Mouse (Mus musculus) thymus, postnatal 36 days (tissue): Measurements from ENCODE around the gene Zdhhc1.

Experiments used
- DNase-seq, 2 experiments: peaks; one replicate each; pipeline ENCODE4 v3.0.0; 2022; ENCODE audit warnings: mixed read lengths in 2 of 2

Gene Zdhhc1

DNA sequence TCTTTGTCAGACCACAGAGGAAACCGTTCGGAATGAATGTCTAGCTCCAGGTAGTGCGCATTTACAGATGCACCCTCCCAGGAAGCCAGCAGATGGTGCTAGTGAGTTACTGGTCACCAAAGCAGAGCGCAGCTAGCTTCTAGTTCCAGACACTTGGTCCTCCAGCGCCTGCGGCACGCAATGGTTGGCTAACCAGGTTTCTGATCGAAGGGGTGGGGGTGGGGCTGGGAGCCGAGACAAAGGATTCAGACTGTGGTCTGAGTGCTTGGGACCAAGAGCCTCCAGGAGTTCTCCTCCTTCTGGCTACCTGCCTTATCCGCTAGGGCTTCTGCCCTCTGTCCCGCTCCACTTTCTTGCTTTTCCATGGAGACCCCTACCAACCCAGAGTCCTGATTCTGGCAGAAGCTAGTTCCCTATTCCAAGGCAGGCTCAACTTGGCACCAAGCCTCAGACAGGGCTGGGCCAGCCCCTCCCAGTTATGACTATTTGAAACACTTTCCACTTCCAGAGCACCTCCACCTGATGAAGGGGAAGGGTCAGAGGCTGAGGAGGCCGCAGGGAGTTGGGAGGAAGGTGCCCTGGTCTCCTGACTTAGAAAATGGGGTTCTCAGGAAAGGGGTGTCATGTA lies 19.4 kb upstream of the Zdhhc1 start:
- DNase-seq, result peak; percentile 60 to 66

DNA sequence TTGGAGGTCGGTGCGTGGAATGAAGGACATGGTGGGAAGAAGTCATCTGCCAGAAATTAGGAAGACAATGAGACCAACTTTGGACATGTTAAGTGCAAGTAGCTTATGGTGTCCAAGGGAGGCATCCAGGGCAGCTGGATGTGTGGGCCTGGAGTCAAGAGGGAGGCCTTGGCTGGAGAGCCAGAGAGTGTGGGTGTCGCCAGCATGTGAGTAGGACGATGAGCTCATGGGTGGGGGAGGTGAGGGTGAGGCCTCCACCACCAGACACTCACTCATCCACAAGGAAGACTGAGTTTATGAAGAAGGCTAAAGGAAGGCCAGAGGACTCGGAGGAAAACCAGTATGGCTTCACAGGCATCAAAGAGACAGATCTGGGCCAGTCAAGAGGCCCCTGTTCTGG lies 18.0 kb upstream of the Zdhhc1 start:
- DNase-seq, result no peak

DNA sequence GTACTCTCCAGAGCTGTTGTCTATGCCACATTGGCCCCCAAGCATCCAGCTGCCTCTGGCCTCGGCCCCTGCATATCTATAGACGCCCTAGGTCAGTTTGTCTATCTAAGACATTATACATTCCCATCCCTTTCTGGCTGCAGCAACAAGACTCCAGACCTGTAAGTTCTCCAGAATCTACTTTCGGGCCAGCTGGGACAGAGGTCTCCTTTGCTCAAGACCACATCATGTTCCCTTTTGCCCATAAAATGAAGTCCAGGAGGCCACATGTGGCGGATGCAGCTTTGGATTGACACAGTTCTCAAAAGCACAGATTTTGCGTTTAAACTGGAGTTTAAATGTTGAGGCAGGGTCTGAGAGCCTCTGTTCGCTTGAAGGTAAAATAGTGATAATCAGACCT lies 17.5 kb upstream of the Zdhhc1 start:
- DNase-seq, result no peak

DNA sequence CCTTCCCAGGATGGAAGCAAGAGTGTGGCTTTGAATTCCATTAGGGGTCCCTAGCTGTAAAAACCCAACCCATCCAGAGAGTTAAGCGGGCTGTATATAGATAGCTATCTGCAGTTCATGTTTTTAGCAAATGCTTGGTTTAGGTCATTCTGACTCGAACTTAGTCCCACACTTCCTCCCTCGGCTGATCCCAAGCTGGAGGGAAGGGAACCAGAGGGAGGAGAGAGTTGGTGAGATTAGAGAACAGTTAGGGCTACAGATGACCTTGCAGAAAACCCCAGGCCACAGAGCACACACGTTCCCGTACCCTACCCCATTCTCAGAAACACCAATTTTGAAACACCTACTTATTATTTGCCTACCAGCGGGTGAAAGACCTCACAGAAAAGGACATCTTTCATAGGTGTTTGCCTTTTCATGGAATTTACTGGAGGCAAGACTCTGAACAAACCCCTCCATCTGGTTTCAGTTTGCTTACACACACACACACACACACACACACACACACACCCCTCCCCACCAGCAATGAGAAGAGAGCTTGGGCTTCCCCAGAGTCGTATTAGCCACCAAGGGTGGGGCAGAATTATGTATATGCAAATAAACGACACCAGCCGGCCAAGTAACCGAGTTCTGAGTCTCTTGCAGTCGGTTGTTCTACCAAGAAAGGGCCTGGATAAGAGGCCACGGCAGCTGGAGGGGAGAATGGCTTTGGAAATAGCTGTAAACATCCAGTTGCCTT lies 13.5 kb upstream of the Zdhhc1 start:
- no peak for DNase-seq

DNA sequence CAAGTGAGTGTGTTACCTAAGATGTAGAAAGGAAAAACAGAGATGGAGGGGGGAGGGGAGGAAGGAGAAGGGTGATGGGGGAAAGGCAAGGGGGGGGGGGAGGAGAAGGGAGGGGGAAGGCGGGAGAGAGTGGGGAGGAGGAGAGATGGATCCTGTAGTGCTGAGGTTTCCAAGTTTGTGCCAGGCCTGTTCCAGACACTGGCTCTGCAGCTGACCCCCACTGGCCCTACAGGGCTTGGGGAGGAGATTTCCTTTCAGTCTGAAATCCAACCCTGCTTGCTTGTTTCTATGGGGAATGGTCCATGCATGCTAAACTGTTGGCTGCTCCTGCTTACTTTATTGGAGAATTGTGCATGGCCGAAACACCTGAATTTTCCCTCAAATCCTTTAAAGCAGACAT lies 12.1 kb upstream of the Zdhhc1 start:
- DNase-seq, result no peak

DNA sequence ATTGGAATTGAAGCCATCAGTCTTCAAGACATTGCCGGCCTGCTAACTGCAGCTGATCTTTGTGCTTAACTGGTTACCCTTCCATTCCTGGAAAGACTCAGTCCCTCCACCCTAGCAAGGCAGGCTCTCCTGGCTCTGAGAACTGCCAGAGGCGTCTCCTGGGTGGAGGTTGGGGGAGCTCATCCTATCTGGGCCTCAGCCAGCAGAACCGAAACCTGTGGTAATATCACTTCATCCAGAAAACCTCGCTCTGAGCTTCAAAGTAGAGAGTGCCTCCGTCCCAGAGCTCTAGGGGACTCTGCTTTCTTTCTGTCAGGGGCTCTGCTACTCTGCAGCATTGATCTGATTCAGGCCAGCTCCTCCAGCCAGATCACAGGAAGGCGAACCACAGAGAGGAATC lies 10.3 kb upstream of the Zdhhc1 start:
- DNase-seq, result no peak

DNA sequence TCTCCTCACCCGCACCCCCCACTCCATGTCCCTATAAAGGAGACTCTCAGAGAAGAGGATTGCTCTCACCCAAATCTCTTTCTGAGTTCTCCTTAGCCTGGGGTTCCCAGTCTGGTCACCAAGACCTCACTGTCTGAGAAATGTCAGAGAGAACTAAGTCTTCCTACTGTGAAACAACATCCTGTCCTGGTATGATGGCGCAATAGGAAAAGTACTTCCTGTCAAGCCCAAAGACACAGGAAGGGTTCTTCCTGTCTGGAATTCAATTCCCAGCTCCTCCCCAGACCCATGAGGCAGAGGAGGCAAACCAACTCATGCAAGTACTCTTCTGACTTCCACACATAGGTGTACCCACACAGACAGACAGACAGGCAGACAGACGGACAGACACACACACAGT lies 7.9 kb upstream of the Zdhhc1 start:
- DNase-seq, result no peak

DNA sequence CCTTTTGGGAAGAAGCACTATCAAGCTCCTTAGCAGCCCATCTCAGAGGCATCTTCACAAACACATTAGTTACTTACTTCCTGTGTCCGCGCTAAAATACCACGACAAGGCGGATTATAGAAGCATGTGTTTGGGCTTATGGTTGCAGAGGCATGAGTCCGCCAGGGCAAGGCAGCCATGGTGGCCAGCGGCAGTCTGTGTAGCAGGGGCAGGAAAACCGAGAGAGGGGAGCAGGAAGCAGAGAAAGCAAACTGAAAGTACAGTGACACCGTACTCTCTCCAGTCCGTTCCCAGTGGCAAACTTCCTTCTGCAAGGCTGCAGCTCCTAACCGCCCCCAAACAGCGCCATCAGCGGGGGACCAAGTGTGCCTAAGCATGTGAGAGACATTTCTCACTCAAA lies 3.1 kb upstream of the Zdhhc1 start:
- no peak for DNase-seq

DNA sequence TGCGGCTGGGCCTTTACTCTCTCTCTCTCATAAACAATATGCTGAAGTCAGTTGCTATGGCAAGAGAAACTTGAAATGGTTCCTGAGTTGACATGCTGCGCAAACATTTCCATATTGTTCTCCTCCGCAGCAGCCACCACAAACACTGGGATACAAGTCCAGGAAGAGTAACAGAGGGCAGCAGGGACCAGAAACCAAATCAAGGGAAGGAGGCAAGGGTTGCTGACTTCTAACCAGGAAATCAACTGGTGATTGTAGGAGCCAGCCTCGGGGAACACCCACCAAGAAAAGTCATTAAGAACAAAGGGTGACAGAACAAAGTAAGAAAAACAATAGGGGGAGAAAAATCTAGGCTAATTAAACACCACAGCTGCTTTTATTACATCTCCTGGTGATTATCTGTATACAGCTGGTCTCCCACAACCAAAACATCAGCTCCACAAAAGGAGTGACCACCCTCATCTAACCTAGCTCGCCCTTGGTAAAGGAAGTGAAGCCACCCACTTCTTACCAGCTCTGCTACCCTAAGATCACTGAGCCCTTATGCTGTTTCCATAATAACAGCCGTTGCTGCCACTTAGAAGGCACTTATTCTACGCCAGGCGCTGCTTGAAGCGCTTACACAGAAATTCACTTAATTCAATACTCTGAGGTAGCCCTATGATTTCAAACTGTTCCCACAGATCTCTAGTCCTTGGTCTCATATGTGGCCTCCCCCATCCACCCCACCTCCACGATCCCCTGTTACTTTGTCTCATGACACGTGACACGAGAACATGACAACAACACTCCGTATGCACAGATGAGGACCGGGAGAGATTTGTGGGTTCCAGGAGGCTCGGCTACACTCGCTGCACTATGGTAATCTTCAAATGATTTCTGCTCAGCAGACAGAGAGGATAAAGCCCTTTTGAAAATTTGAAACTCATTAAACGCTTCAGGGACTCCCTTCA lies 1.1 kb downstream of the Zdhhc1 start:
- DNase-seq, result no peak

DNA sequence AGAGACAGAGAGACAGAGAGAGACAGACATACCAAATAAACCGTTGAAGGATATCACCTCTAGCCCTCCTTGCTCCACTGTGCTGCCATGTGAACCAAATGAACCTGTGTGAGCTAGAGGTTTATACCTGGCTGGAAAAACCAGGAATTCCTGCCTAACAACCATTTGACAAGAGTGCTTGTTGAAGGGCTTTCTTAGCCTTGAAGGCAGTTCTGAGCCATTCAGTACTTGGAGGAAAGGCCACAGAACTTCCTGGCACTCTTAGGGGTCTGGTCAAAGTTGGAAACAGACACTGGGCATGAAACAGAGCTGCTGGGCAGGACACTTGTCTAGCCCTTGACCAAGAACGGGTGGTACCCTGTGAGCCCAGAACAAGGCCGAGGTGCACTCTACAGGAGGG lies 2.1 kb downstream of the Zdhhc1 start:
- no peak for DNase-seq

DNA sequence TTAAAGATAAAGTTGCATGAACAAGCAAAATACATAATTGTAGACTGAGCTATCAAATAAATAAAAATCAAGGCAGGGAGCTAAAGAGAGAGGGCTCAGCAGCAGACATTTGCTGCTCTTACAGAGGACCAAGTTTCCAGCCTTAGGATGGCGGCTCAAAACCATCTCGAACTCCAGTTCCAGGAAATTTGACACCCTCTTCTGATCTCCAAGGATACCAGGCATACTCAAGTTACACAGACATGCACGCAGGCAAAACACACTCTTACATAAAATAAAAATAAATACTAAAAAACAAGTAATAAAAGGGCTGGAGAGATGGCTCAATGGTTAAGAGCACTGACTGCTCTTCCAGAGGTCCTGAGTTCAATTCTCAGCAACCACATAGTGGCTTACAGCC lies 3.2 kb downstream of the Zdhhc1 start:
- DNase-seq, result no peak

DNA sequence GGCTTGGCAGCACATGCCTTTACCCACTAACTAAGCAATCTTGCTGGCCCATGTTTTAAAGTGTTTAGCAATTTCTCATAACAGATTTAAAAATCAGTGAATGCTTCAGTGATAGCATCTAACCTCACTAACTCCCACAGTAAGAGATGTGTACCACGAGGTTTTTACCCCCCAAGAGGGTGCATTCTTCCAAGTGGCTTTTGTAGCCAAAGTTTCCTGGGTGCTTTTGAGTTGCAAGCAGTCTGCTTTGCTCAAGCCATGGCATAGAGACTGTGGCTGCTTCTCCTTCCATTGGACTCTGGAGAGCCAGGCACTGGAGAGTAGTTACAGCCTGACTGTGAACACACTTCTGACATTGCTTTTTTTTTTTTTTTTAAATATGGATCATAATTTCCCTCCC lies 7.4 kb downstream of the Zdhhc1 start:
- no peak for DNase-seq

DNA sequence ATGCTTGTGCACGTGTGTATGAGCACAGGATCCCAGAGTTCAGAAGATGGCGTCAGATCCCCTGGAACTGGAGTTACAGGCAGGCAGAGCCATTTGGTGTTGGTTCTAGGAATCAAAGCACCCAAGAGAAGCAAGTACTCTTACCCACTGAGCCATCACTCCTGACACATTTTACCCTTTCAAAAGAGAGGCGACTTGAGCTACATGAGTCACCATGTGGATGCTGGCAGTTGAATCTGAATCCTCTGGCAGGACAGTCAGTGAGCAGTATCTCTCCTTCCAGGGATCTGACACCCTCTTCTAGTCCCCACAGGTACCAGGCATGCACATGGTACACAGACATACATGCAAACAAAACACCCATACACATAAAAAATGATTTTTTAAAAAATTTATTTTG lies 8.6 kb downstream of the Zdhhc1 start:
- DNase-seq, result no peak

DNA sequence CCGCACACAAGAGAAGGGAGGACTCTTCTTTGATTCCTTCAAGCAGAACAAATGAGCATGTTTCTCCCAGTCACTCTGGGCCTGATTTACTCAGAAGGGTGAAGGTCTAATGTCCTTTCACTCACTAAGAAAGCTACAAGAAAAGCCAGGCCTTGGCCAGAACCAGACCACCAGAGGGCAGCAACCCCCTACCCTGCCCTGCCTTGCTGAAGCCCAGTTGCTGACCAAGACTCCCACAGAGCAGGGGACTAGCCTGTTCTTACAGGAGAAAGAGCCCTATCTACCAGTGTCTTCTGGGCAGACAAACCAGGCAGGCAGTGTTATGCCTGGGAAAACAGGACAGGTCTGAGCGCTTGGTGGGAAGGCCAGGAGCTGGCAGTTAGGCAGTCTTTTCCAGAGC lies 12.3 kb downstream of the Zdhhc1 start:
- peak; percentile 22 to 34 for DNase-seq

DNA sequence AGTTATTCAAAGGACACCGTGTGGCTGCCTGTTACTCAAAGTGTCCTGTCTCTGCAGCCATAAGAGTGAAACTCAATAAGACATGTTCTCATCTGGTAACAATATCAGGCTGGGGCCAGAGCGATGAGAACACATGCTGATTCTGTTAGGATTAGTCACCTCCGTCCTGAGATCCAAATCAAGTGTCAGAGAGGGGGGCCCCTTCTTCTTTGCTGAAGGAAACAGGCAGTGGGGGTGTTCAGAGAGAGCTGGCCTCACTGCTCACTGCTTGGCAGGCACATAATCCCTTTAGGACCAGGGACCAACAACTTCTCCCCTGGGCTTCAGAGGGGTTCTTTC lies 12.7 kb downstream of the Zdhhc1 start:
- no peak for DNase-seq

DNA sequence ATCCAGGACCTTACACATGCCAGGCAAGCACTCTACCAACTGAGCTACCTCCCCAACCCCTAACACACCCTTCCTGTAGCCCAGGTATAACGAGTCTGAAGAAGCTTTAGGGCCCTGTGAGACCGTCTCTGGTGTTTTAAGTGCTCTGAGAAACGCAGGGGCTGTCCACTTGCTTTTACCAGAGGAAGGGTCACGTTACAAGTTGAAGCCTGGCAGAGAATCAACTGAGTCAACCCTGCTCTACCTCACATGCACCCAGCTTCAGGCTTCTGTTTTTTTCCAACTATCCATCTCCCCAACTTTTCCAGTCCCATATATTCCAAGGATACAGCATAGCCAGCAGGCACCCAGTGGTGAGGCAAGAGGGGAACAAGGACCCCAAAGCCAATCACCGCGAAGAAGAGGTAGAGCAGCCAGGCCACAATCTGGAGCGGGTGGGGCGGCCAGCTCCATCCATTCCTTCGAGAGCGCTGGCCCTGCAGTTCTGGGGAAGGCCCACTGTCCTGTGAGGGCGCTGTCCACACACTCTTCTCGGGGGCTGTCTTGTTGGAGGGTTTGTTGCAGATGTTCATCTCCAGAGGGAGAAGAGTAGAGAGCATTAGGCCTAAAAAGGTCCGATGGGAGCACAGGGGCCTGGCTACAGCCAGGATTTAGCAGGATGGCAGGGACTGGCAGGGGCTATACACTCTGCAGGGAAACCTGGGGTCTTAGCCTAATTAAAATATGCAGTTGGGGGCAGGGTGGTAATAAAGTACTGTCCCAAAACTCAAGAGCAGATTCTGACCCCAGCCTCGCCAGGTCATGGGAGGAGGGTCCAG lies 13.3 kb downstream of the Zdhhc1 start:
- DNase-seq, result no peak

DNA sequence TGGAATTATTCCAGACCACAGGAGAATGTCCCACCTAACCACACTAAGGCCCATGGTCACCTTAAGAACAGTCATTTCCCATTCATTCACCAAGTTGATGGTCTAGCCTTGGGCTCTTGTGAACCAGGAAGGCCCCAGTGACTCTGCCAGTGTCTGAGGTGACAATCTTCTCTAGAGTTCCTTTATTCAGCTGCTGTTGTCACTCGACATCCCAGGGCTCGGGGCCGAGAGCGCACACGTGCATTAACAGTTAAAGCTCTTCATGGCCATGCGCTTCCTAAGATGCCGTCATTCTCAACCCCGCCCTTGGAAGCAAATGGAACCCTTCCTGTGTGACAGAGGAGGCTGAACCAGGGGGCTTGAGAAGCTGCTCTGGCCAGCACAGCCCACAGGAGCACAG lies 14.6 kb downstream of the Zdhhc1 start:
- no peak for DNase-seq

DNA sequence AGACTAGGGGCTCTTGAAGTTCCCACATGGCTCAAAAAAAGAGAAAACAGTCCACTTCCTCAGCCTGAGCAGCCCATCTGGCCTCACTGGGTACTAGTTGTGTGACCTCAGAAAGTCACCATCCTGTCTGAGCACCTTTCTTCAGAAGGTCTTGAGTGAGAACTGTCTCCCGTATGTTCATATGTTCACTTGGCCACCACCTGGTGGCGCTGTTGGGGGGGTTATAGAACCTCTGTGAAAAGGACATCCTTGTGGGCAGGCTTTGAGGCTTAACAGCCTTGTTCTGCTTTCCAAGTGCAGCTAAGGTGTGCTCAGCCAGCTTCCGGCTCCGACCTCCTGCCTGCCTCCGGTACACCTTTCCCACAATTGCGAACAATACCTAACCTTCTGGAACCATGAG lies 15.2 kb downstream of the Zdhhc1 start:
- peak in 1 of 2 experiments; percentile 21 for DNase-seq

DNA sequence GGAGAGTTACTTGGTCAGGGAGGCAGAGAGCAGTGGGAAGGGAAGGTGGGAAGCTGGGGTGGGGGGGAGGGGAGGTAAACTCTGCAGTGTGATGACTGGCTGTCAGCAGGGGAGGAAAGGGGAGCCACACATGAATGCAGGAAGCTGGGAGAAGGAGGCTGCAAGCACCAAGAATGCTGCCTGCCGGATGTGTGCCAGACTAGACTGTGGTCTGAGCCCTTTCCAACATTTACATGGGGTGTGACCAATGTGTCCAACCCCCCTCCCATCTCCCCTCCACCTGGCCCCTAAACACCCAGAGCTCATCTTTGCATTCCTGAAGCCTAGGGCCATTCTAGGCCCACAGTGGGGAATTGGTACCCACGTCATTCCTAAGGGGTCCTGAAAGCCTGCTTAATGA lies 15.7 kb downstream of the Zdhhc1 start:
- no peak for DNase-seq

DNA sequence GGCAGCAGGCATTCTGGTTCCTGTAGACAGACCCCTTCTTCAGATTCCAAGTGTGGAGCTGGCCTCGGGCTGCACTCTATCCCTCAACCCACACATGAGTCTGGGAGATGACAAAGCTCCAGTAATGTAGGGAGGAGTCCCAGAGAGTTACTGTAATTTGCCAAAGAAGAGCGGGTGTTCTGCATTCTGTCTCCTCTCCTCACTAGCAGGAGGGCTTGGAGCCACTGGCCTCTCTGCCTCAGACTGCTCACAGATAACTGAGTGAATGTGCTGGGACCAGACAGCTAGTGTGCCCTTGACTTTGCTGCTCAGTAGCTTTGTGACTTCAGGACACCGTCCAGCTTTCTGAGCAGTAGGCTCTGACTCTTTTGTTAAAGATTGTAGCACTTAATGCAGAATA lies 18.9 kb downstream of the Zdhhc1 start:
- DNase-seq, result no peak

DNA sequence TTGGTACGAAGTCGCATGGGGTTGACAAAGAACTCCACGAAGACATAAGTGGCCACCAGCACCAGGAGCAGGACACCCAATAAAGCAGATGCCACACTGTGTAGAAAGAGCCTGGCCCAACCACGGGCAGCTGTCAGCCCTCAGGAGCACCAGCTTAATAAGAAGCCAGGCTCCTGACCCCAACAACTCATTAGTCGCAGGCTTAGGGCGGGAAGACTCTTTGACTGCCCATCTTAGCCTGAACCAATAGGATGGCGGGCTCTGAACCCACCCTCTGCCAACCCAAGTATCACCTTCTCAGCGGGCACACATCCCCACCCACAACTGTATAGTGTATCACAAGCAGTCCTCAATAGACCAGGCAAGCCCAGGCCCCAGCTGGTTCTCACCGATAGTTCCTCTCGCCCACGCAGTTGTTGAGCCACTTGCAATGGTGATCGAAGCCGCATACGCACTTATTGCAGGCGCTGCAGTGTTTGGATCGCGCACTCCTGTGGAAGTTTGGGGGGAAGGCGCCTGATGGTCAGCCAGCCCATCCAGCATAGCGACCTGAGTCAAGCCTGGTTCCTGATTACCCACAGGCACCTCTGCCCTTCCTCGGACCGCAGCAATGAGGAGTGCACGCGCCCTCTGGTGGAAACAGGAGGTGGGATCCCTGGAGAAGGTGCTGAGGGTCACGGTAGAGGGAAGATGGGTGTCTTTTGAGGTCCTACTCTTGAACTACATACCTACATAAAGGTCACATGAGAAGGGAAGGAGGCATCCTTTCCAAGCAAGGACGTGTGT lies 19.9 kb downstream of the Zdhhc1 start:
- peak; percentile 43 to 52 for DNase-seq

DNA sequence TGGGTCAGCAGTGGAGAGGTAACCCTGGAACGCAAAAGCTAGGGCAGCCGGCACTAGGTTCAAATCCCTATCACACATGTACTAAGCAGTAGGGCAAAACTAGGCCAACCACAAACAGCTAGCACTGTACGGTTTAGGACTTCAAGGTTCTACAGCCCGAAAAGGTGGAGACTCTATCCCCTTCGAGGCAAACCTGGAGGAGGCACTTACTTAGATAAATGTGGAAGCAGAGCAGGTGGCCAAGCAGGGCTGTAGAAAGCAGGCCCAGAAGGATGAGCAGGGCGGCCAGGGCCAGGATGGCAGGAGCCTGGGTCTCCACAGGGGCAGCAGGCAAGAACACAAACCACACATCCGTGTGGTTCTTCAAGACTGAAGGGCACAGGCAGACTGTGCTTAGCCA lies 20.5 kb downstream of the Zdhhc1 start:
- DNase-seq, result no peak
